ENCODE assay signal across 10 mouse cellular contexts in genomic region chr6:49919089-49919812, GRCm38 (mm10).
DNase-seq lines count a peak whose midpoint lies in the region; ATAC-seq and TF ChIP-seq lines count a peak whose summit lies in the region.
"Had no signal": no experiment of that assay in that cellular context is flagged by ENCODE, and none has a peak within 500 bp of the region (broad histone marks: within the 10 kb centered on the region; RNA-seq: fewer than 3 reads in every experiment).

No protein-coding gene starts in this region.

- peak; percentile 78 for ATAC-seq in forebrain, postnatal 0 days

- 65% methylated on average over 7 of the region's 7 CpGs for WGBS in thymus, adult 2 months
- 31% methylated on average over 7 of the region's 7 CpGs for WGBS in forebrain, postnatal 0 days

- no peak for TF ChIP-seq CTCF in thymus, adult 2 months (IDR thresholded peaks at IDR 0.05; ENCODE audit: borderline replicate concordance, control insufficient read depth, extremely low read depth, insufficient read depth, low read length, poor library complexity)
- peak; percentile 75 for TF ChIP-seq CTCF in forebrain, postnatal 0 days (IDR thresholded peaks at IDR 0.05; ENCODE audit: low read depth)

- intact Hi-C loops in left cerebral cortex, postnatal 14 days (cut with DNase I) = loop anchor here (2.0 to 5.0 kb wide), 2 partner anchors 202 to 400 kb away; no protein-coding TSS in a partner anchor

- no peaks in the 10 kb centered on the region for H3K9me3 ChIP-seq in forebrain, postnatal 0 days (ENCODE audit: low read length)
- H3K9me3 ChIP-seq: heart, embryonic 13.5 days; midbrain, embryonic 12.5 days had no signal

- H3K4me2 ChIP-seq in forebrain, postnatal 0 days (ENCODE audit: low read depth) = no peak overlapping the region
- H3K4me2 ChIP-seq: heart, embryonic 13.5 days; midbrain, embryonic 12.5 days had no signal

- H3K27me3 ChIP-seq in thymus, adult 2 months (ENCODE audit: control insufficient read depth, insufficient read depth, low read length) = no peaks in the 10 kb centered on the region
- H3K27me3 ChIP-seq in forebrain, postnatal 0 days (ENCODE audit: insufficient read depth, low read length) = no peaks in the 10 kb centered on the region

- DNase-seq in cerebellum, adult 8-10 months = peak; percentile 4
- DNase-seq in cerebellum, adult 11 months = no peak
- peak; percentile 6 for DNase-seq in thymus, postnatal 14 days
- no peak for DNase-seq in thymus, adult 2 months
- peak; percentile 76 for DNase-seq in forebrain, postnatal 0 days
- DNase-seq in left cerebral cortex, postnatal 14 days (ENCODE audit: low spot score in 2 of 2) = peak; percentile 46 to 56
- no peak for DNase-seq in ovary, adult 18-20 months (ENCODE audit: low spot score)
- DNase-seq in Muller cell, postnatal 12 days (ENCODE audit: inconsistent ontology term) = no peak

- no peak for TF ChIP-seq POLR2A in thymus, adult 2 months (IDR thresholded peaks at IDR 0.05; ENCODE audit: control insufficient read depth, extremely low read depth, insufficient read depth, low read length, poor library complexity)

- no peaks in the 10 kb centered on the region for H3K4me1 ChIP-seq in thymus, adult 2 months (replicated peaks; ENCODE audit: control insufficient read depth, insufficient read depth, low read length)
- H3K4me1 ChIP-seq in forebrain, postnatal 0 days (ENCODE audit: insufficient read depth) = no peaks in the 10 kb centered on the region
- H3K4me1 ChIP-seq: heart, embryonic 13.5 days; midbrain, embryonic 12.5 days had no signal

- no peak overlapping the region for H3K9ac ChIP-seq in forebrain, postnatal 0 days
- H3K9ac ChIP-seq: heart, embryonic 13.5 days; midbrain, embryonic 12.5 days had no signal

- no peak overlapping the region for H3K4me3 ChIP-seq in thymus, adult 2 months (ENCODE audit: control insufficient read depth, insufficient read depth, low read length)
- H3K4me3 ChIP-seq in forebrain, postnatal 0 days (ENCODE audit: low read depth, low read length) = no peak overlapping the region
- H3K4me3 ChIP-seq: heart, embryonic 13.5 days; midbrain, embryonic 12.5 days had no signal

- H3K27ac ChIP-seq in thymus, adult 2 months (ENCODE audit: control insufficient read depth, insufficient read depth, low read length) = no peak overlapping the region
- H3K27ac ChIP-seq in forebrain, postnatal 0 days (ENCODE audit: low read depth, low read length) = no peak overlapping the region
- H3K27ac ChIP-seq: heart, embryonic 13.5 days; midbrain, embryonic 12.5 days had no signal

- no peaks in the 10 kb centered on the region for H3K36me3 ChIP-seq in thymus, adult 2 months (ENCODE audit: control insufficient read depth, insufficient read depth, low read length)
- no peaks in the 10 kb centered on the region for H3K36me3 ChIP-seq in forebrain, postnatal 0 days (ENCODE audit: insufficient read depth)
- H3K36me3 ChIP-seq: heart, embryonic 13.5 days; midbrain, embryonic 12.5 days had no signal

Comparison
In these comparisons a context has a peak if more than half of its experiments do, and no peak if none do; other contexts are left out.
1. DNase-seq: peak in cerebellum, adult 8-10 months (single experiment), thymus, postnatal 14 days (single experiment), forebrain, postnatal 0 days (single experiment) and left cerebral cortex, postnatal 14 days (2 of 2); none in cerebellum, adult 11 months (single experiment), thymus, adult 2 months (single experiment), ovary, adult 18-20 months (single experiment) and Muller cell, postnatal 12 days (single experiment).